Mouse (Mus musculus) MEL (cell line): Measurements from ENCODE around the gene Abca13. TPM values are rescaled to one million over a fixed set of nuclear protein-coding genes. Genes with fewer than 3 reads are reported as not detected.

Experiments
- DNase-seq: peaks from one replicate; pipeline ENCODE4 v3.0.0; 2011; ENCODE audit warnings: low read depth, low spot score
- H3K27ac ChIP-seq: 2 replicates; pipeline ENCODE4 v1.5.1; 2012; ENCODE audit warnings: low read depth, mild to moderate bottlenecking, control low read depth, low read length, moderate library complexity; ENCODE audit not compliant: control insufficient read depth
- H3K27me3 ChIP-seq, 2 experiments: fragments of 150-350 bp in 1 of 2; sonication (generic) in 1 of 2; 2 replicates each; pipeline ENCODE4 v1.6.1; 2012; ENCODE audit warnings: low read length in 2 of 2, mild to moderate bottlenecking in 2 of 2, improper control_type of control experiment in 1 of 2, moderate library complexity in 1 of 2; ENCODE audit not compliant: insufficient read depth in 2 of 2, control insufficient read depth in 1 of 2
- H3K36me3 ChIP-seq, 2 experiments: 2 replicates each; pipeline ENCODE4 v1.6.1; 2012 to 2014; ENCODE audit warnings: low read length in 2 of 2, improper control_type of control experiment in 1 of 2, inconsistent platforms in 1 of 2, mild to moderate bottlenecking in 1 of 2; ENCODE audit not compliant: insufficient read depth in 2 of 2, control insufficient read depth in 1 of 2
- H3K4me1 ChIP-seq, 2 experiments: fragments of 150-350 bp in 1 of 2; sonication (generic) in 1 of 2; 2 replicates each; pipeline ENCODE4 v1.6.1; 2012; ENCODE audit warnings: low read length in 2 of 2, improper control_type of control experiment in 1 of 2, mild to moderate bottlenecking in 1 of 2; ENCODE audit not compliant: insufficient read depth in 2 of 2, control insufficient read depth in 1 of 2
- H3K4me3 ChIP-seq, 2 experiments: fragments of 150-350 bp in 1 of 2; sonication (generic) in 1 of 2; 2 replicates each; pipeline ENCODE4 v1.5.1; 2012; ENCODE audit warnings: low read depth in 2 of 2, low read length in 2 of 2, mild to moderate bottlenecking in 2 of 2, moderate library complexity in 2 of 2, control low read depth in 1 of 2, improper control_type of control experiment in 1 of 2; ENCODE audit not compliant: control insufficient read depth in 1 of 2, insufficient read depth in 1 of 2
- H3K79me2 ChIP-seq: 2 replicates; pipeline ENCODE4 v1.6.1; 2012; ENCODE audit warnings: mild to moderate bottlenecking, low read length, moderate library complexity; ENCODE audit not compliant: control insufficient read depth, poor library complexity, insufficient read depth
- H3K9ac ChIP-seq: 2 replicates; pipeline ENCODE4 v1.6.1; 2012; ENCODE audit warnings: low read depth, mild to moderate bottlenecking, control low read depth, low read length, moderate library complexity; ENCODE audit not compliant: control insufficient read depth, poor library complexity, severe bottlenecking
- H3K9me3 ChIP-seq: fragments of 150-350 bp; sonication (generic); replicated peaks from 2 replicates; pipeline ENCODE4 v1.6.1; 2012; ENCODE audit warnings: mild to moderate bottlenecking, low read length, improper control_type of control experiment, moderate library complexity; ENCODE audit not compliant: insufficient read depth
- CHD2 ChIP-seq: IDR thresholded peaks from 2 replicates; pipeline ENCODE4 v1.6.1; 2011; ENCODE audit warnings: low read length, improper control_type of control experiment
- CTCF ChIP-seq, 3 experiments: IDR thresholded peaks in 2 of 3; conservative IDR thresholded peaks in 1 of 3; 2 replicates each; pipeline ENCODE4 v1.5.1; 2011 to 2012; ENCODE audit warnings: low read length in 3 of 3, low read depth in 2 of 3, mild to moderate bottlenecking in 2 of 3, improper control_type of control experiment in 1 of 3, inconsistent platforms in 1 of 3, mixed read lengths in 1 of 3, moderate library complexity in 1 of 3; ENCODE audit not compliant: control insufficient read depth in 1 of 3, insufficient read depth in 1 of 3, poor library complexity in 1 of 3, severe bottlenecking in 1 of 3
- E2F4 ChIP-seq: IDR thresholded peaks from 2 replicates; pipeline ENCODE4 v1.6.1; 2011; ENCODE audit warnings: low read depth, low read length, improper control_type of control experiment, borderline replicate concordance
- ETS1 ChIP-seq: IDR thresholded peaks from 2 replicates; pipeline ENCODE4 v1.6.1; 2012; ENCODE audit warnings: low read depth, mild to moderate bottlenecking, inconsistent platforms, low read length, improper control_type of control experiment, moderate library complexity
- GABPA ChIP-seq: IDR thresholded peaks from 2 replicates; pipeline ENCODE4 v1.6.1; 2012; ENCODE audit warnings: low read depth, mild to moderate bottlenecking, inconsistent platforms, low read length, improper control_type of control experiment, moderate library complexity
- HCFC1 ChIP-seq: IDR thresholded peaks from 2 replicates; pipeline ENCODE4 v1.6.1; 2012; ENCODE audit warnings: low read depth, mild to moderate bottlenecking, inconsistent platforms, low read length, improper control_type of control experiment, moderate library complexity
- KAT2A ChIP-seq: conservative IDR thresholded peaks from 2 replicates; pipeline ENCODE4 v1.6.1; 2012; ENCODE audit warnings: low read depth, low read length, improper control_type of control experiment, inconsistent platforms
- MAZ ChIP-seq: IDR thresholded peaks from 2 replicates; pipeline ENCODE4 v1.6.1; 2012; ENCODE audit warnings: low read depth, mild to moderate bottlenecking, inconsistent platforms, low read length, improper control_type of control experiment
- MEF2A ChIP-seq: IDR thresholded peaks from 2 replicates; pipeline ENCODE4 v1.6.1; 2014; ENCODE audit warnings: low read depth, mild to moderate bottlenecking, inconsistent platforms, low read length, improper control_type of control experiment; ENCODE audit not compliant: poor library complexity, insufficient replicate concordance, severe bottlenecking; ENCODE audit errors: extremely low read depth
- MXI1 ChIP-seq: IDR thresholded peaks from 2 replicates; pipeline ENCODE4 v1.6.1; 2011; ENCODE audit warnings: mild to moderate bottlenecking, low read depth, low read length, improper control_type of control experiment
- MYB ChIP-seq: IDR thresholded peaks from 2 replicates; pipeline ENCODE4 v1.6.1; 2011; ENCODE audit warnings: mild to moderate bottlenecking, low read depth, low read length, improper control_type of control experiment
- NRF1 ChIP-seq: IDR thresholded peaks from 2 replicates; pipeline ENCODE4 v1.6.1; 2014; ENCODE audit warnings: low read depth, mild to moderate bottlenecking, inconsistent platforms, low read length, improper control_type of control experiment, moderate library complexity; ENCODE audit not compliant: poor library complexity, insufficient read depth, severe bottlenecking
- POLR2A ChIP-seq, 2 experiments: IDR thresholded peaks; 2 replicates each; pipeline ENCODE4 v1.6.1; 2011 to 2012; ENCODE audit warnings: low read length in 2 of 2, mild to moderate bottlenecking in 2 of 2, control low read depth in 1 of 2, improper control_type of control experiment in 1 of 2, low read depth in 1 of 2, moderate library complexity in 1 of 2; ENCODE audit not compliant: control insufficient read depth in 1 of 2, insufficient read depth in 1 of 2, poor library complexity in 1 of 2
- POLR2AphosphoS5 ChIP-seq: IDR thresholded peaks from 2 replicates; pipeline ENCODE4 v1.6.1; 2012; ENCODE audit warnings: low read depth, borderline replicate concordance, mild to moderate bottlenecking, inconsistent platforms, low read length, moderate library complexity, mixed read lengths
- SMC3 ChIP-seq: IDR thresholded peaks from 2 replicates; pipeline ENCODE4 v1.6.1; 2011; ENCODE audit warnings: low read depth, low read length, improper control_type of control experiment
- TAL1 ChIP-seq: IDR thresholded peaks from 2 replicates; pipeline ENCODE4 v1.6.1; 2012; ENCODE audit warnings: mild to moderate bottlenecking, inconsistent platforms, low read length, moderate library complexity, mixed read lengths
- TBP ChIP-seq: IDR thresholded peaks from 2 replicates; pipeline ENCODE4 v1.8.0; 2011; ENCODE audit warnings: low read depth, low read length, improper control_type of control experiment
- USF1 ChIP-seq: IDR thresholded peaks from 2 replicates; pipeline ENCODE4 v1.6.1; 2014; ENCODE audit warnings: low read depth, mild to moderate bottlenecking, inconsistent platforms, low read length, improper control_type of control experiment, moderate library complexity
- USF2 ChIP-seq, 2 experiments: IDR thresholded peaks; 2 replicates each; pipeline ENCODE4 v1.6.1; 2011 to 2012; ENCODE audit warnings: improper control_type of control experiment in 2 of 2, low read length in 2 of 2, borderline replicate concordance in 1 of 2, inconsistent platforms in 1 of 2, low read depth in 1 of 2, mild to moderate bottlenecking in 1 of 2; ENCODE audit not compliant: insufficient read depth in 1 of 2
- ZC3H11A ChIP-seq: IDR thresholded peaks from 2 replicates; pipeline ENCODE4 v1.6.1; 2012; ENCODE audit warnings: low read depth, mild to moderate bottlenecking, inconsistent platforms, low read length, improper control_type of control experiment
- ZNF384 ChIP-seq: IDR thresholded peaks from 2 replicates; pipeline ENCODE4 v1.6.1; 2012; ENCODE audit warnings: low read depth, mild to moderate bottlenecking, inconsistent platforms, low read length, improper control_type of control experiment
- polyA plus RNA-seq, 2 experiments: library from polyadenylated mRNA; stranded (reverse) in 1 of 2; unstranded in 1 of 2; fragments of >175 nt in 1 of 2; fragments of >200 nt in 1 of 2; gene quantifications; 2 replicates each; pipeline versions ENCODE4 v1.2.1 to v1.2.4; 2012; ENCODE audit warnings: low replicate concordance in 2 of 2, low read depth in 1 of 2; ENCODE audit not compliant: insufficient read length in 2 of 2, insufficient read depth in 1 of 2, missing spikeins in 1 of 2
- total RNA-seq: library from RNA; depleted of rRNA; stranded (reverse); fragments of 300-350 nt; gene quantifications from 2 replicates; pipeline ENCODE4 v1.2.3, GENCODE M21; 2012

Abca13 gene
- total and polyA plus RNA-seq, 3 experiments: not detected

DNA sequence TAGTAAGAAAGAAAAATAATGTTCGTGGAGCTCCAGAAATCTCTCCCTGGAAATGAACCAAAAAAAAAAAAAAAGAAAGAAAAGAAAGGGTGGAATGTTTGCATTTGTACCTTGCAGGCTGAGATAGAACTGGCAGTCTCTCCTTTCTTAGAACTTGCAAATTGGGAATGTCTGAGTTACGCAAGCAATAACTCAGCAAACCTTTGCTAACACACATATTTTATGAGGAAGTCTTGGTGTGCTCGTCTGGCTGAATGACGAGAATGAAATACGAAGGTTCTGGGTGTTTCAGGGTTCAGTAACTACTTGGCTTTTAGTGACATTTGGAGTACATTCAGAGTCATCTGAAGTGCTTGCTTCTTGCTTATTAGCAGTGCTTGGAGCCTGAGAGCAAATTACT lies 241.1 kb downstream of the Abca13 start:
- no peak overlapping the region for H3K9ac ChIP-seq
- TF ChIP-seq USF1 (no peak), POLR2A (IDR thresholded peaks at IDR 0.05; ENCODE audit: control insufficient read depth in 1 of 2, insufficient read depth in 1 of 2, low read depth in 1 of 2, low read length in 2 of 2, poor library complexity in 1 of 2) (no peak), ZNF384 (no peak), CHD2 (no peak), NRF1 (no peak), KAT2A (no peak), MAZ (no peak), MXI1 (no peak)
- no peaks in the 10 kb centered on the region for H3K27me3 ChIP-seq
- no peak overlapping the region for H3K4me3 ChIP-seq
- H3K27ac ChIP-seq: no peak overlapping the region
- DNase-seq: no peak
- no peaks in the 10 kb centered on the region for H3K79me2 ChIP-seq
- H3K9me3 ChIP-seq: no peaks in the 10 kb centered on the region
- no peaks in the 10 kb centered on the region for H3K4me1 ChIP-seq
- H3K36me3 ChIP-seq: no peaks in the 10 kb centered on the region

DNA sequence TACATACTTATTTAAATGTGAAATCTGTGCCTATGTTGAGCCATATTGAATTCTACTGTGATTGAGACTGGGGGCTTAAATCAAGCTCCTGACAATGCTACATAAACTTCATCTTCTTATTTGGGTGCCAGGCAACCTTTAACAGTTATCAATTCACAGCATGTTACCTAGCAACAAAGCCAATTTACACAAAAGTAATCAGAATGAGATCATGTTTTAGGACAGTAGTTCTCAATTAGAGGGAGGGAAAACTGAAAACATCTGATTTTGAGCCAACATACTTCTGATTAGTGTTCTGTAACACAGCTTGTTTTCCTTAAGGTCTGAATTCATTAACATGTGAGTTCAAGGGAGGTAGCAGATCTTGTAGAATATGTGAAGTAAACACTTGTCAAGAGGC lies 244.9 kb downstream of the Abca13 start:
- Histone ChIP-seq H3K36me3 (no peaks in the 10 kb centered on the region), H3K9ac (no peak overlapping the region), H3K79me2 (no peaks in the 10 kb centered on the region), H3K9me3 (no peaks in the 10 kb centered on the region), H3K4me1 (no peaks in the 10 kb centered on the region), H3K27me3 (no peaks in the 10 kb centered on the region), H3K27ac (no peak overlapping the region), H3K4me3 (no peak overlapping the region)
- no peak for TF ChIP-seq ETS1
- no peak for TF ChIP-seq KAT2A
- TF ChIP-seq SMC3: no peak
- TF ChIP-seq MXI1: no peak
- no peak for TF ChIP-seq USF2 (IDR thresholded peaks at IDR 0.05; ENCODE audit: borderline replicate concordance in 1 of 2, insufficient read depth in 1 of 2, low read depth in 1 of 2, low read length in 2 of 2)
- no peak for DNase-seq

DNA sequence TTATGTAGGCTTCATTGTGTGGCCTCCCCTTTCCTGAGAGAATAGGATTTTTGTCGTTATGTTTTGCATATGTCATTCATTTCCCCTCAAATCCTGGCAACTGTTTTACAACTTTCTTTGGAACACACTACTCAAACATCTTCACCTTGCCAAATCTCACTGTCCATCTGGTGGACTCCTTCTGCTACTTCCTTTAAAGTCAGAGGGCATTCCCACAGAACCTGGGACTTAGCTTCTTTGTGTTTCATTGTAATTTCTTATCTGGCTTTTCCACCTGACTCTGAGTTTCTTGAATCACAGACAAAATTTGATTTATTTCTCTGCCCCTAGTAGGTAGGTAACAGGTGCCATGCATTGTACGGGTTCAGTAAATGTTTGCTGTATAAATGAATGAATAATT lies 248.0 kb downstream of the Abca13 start:
- no peak overlapping the region for H3K4me3 ChIP-seq
- no peaks in the 10 kb centered on the region for H3K4me1 ChIP-seq
- no peak for TF ChIP-seq E2F4
- TF ChIP-seq MYB: no peak
- TF ChIP-seq ZC3H11A: no peak
- no peak for TF ChIP-seq TBP
- TF ChIP-seq CTCF (IDR thresholded peaks at IDR 0.05 in 2 of 3, conservative IDR thresholded peaks at IDR 0.05 in 1 of 3; ENCODE audit: control insufficient read depth in 1 of 3, insufficient read depth in 1 of 3, low read depth in 2 of 3, low read length in 3 of 3, poor library complexity in 1 of 3, severe bottlenecking in 1 of 3): no peak
- TF ChIP-seq GABPA: no peak
- TF ChIP-seq USF2 (IDR thresholded peaks at IDR 0.05; ENCODE audit: borderline replicate concordance in 1 of 2, insufficient read depth in 1 of 2, low read depth in 1 of 2, low read length in 2 of 2): no peak
- TF ChIP-seq MEF2A: no peak
- TF ChIP-seq HCFC1: no peak
- no peak for TF ChIP-seq POLR2AphosphoS5
- no peak for TF ChIP-seq ZNF384
- TF ChIP-seq CHD2: no peak
- no peak for TF ChIP-seq TAL1
- no peak for TF ChIP-seq KAT2A
- no peak overlapping the region for H3K27ac ChIP-seq
- no peaks in the 10 kb centered on the region for H3K9me3 ChIP-seq
- no peaks in the 10 kb centered on the region for H3K27me3 ChIP-seq
- DNase-seq: no peak
- no peak overlapping the region for H3K9ac ChIP-seq
- H3K36me3 ChIP-seq: no peaks in the 10 kb centered on the region
- no peaks in the 10 kb centered on the region for H3K79me2 ChIP-seq
